Mouse (Mus musculus): Measurements from ENCODE around the gene Klf8.

GRCm38 (mm10) chrX:153237920-153238504 is 746 bp downstream of the Klf8 start:
- no peak for TF ChIP-seq CTCF (IDR thresholded peaks at IDR 0.05; ENCODE audit: control insufficient read depth, insufficient read depth, insufficient replicate concordance, low read depth, low read length)
- TF ChIP-seq POLR2A (IDR thresholded peaks at IDR 0.05; ENCODE audit: control insufficient read depth, low read depth, low read length) = no peak
